Mouse (Mus musculus): Measurements from ENCODE around the gene Wscd2. TPM values are rescaled to one million over a fixed set of nuclear protein-coding genes. Genes with fewer than 3 reads are reported as not detected.

Wscd2 gene
- total and polyA plus RNA-seq, 3 experiments, result not detected

DNA sequence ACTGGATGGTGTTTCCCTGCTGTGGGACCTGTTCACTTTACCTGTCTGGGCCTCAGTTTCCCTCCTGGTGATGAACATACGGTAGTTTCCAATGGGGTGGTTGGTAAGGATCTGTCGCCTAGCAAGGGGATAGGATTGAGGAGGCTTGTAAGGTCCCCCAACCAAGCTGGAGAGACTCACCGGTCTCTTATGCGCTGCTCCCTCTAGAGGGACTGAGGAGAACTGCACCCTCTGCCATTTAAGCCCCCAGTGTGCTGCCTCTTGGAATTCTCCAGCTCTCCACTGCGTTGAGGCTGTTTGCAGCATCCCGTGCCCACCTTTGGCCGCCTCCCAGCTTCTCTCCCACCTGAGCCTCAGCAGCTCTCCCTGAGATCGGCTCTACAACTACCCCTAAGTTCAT is 90.1 kb downstream of the Wscd2 start:
- H3K9ac ChIP-seq (ENCODE audit: control insufficient read depth, low read depth, low read length, poor library complexity, severe bottlenecking), result no peak overlapping the region
- no peaks in the 10 kb centered on the region for H3K4me1 ChIP-seq (ENCODE audit: control insufficient read depth in 1 of 2, insufficient read depth in 2 of 2, low read length in 2 of 2)
- TF ChIP-seq EP300 (IDR thresholded peaks at IDR 0.05; ENCODE audit: low read depth in 1 of 2, low read length in 2 of 2) (no peak), MAFK (IDR thresholded peaks at IDR 0.05; ENCODE audit: borderline replicate concordance, low read depth, low read length) (no peak), ZC3H11A (IDR thresholded peaks at IDR 0.05; ENCODE audit: low read depth, low read length) (no peak), MAZ (IDR thresholded peaks at IDR 0.05; ENCODE audit: low read depth, low read length) (no peak), CTCF (IDR thresholded peaks at IDR 0.05 in 2 of 3, conservative IDR thresholded peaks at IDR 0.05 in 1 of 3; ENCODE audit: control insufficient read depth in 1 of 3, insufficient read depth in 1 of 3, low read depth in 2 of 3, low read length in 3 of 3, poor library complexity in 1 of 3, severe bottlenecking in 1 of 3) (peak; percentile 10 to 40 (median 25); a peak in 4 of 6 replicates), BHLHE40 (IDR thresholded peaks at IDR 0.05; ENCODE audit: borderline replicate concordance, low read depth, low read length) (no peak), POLR2AphosphoS2 (IDR thresholded peaks at IDR 0.05; ENCODE audit: low read length) (no peak), JUND (IDR thresholded peaks at IDR 0.05; ENCODE audit: low read depth, low read length) (no peak)
- H3K79me2 ChIP-seq (ENCODE audit: control insufficient read depth, insufficient read depth, low read length, poor library complexity), result no peaks in the 10 kb centered on the region
- H3K27me3 ChIP-seq (ENCODE audit: control insufficient read depth in 1 of 2, insufficient read depth in 2 of 2, low read length in 2 of 2), result no peaks in the 10 kb centered on the region
- no peak overlapping the region for H3K4me3 ChIP-seq (ENCODE audit: control insufficient read depth in 1 of 2, insufficient read depth in 1 of 2, low read depth in 2 of 2, low read length in 2 of 2)
- H3K36me3 ChIP-seq (ENCODE audit: control insufficient read depth in 1 of 2, insufficient read depth in 2 of 2, low read length in 2 of 2), result no peaks in the 10 kb centered on the region
- no peak overlapping the region for H3K27ac ChIP-seq (ENCODE audit: control insufficient read depth, low read depth, low read length)
- no peaks in the 10 kb centered on the region for H3K9me3 ChIP-seq (replicated peaks; ENCODE audit: insufficient read depth, low read length)
- DNase-seq (ENCODE audit: low read depth, low spot score), result peak; percentile 6

- no peak for DNase-seq (ENCODE audit: low read depth, low spot score)
- H3K9me3 ChIP-seq (replicated peaks; ENCODE audit: insufficient read depth, low read length), result no peaks in the 10 kb centered on the region
- no peak overlapping the region for H3K4me3 ChIP-seq (ENCODE audit: control insufficient read depth in 1 of 2, insufficient read depth in 1 of 2, low read depth in 2 of 2, low read length in 2 of 2)
- H3K4me1 ChIP-seq (ENCODE audit: control insufficient read depth in 1 of 2, insufficient read depth in 2 of 2, low read length in 2 of 2), result no peaks in the 10 kb centered on the region
- H3K27me3 ChIP-seq (ENCODE audit: control insufficient read depth in 1 of 2, insufficient read depth in 2 of 2, low read length in 2 of 2), result no peaks in the 10 kb centered on the region
- no peak for TF ChIP-seq MYB (IDR thresholded peaks at IDR 0.05; ENCODE audit: low read depth, low read length)
- no peak for TF ChIP-seq MAX (IDR thresholded peaks at IDR 0.05; ENCODE audit: low read length)
- TF ChIP-seq GABPA (IDR thresholded peaks at IDR 0.05; ENCODE audit: low read depth, low read length), result no peak
- no peaks in the 10 kb centered on the region for H3K36me3 ChIP-seq (ENCODE audit: control insufficient read depth in 1 of 2, insufficient read depth in 2 of 2, low read length in 2 of 2)
- H3K9ac ChIP-seq (ENCODE audit: control insufficient read depth, low read depth, low read length, poor library complexity, severe bottlenecking), result no peak overlapping the region
- no peaks in the 10 kb centered on the region for H3K79me2 ChIP-seq (ENCODE audit: control insufficient read depth, insufficient read depth, low read length, poor library complexity)
- no peak overlapping the region for H3K27ac ChIP-seq (ENCODE audit: control insufficient read depth, low read depth, low read length)
Measured at GRCm38 (mm10) chr5:113580801-113581200, 90.7 kb downstream of the Wscd2 start.

- Histone ChIP-seq H3K27me3 (ENCODE audit: control insufficient read depth in 1 of 2, insufficient read depth in 2 of 2, low read length in 2 of 2) (no peaks in the 10 kb centered on the region), H3K9ac (ENCODE audit: control insufficient read depth, low read depth, low read length, poor library complexity, severe bottlenecking) (no peak overlapping the region), H3K9me3 (replicated peaks; ENCODE audit: insufficient read depth, low read length) (no peaks in the 10 kb centered on the region)
Measured at GRCm38 (mm10) chr5:113583424-113584162, 93.5 kb downstream of the Wscd2 start.

More at GRCm38 (mm10) chr5:113583424-113584162, 93.5 kb downstream of the Wscd2 start:
- no peak for DNase-seq (ENCODE audit: low read depth, low spot score)
- Histone ChIP-seq H3K4me1 (ENCODE audit: control insufficient read depth in 1 of 2, insufficient read depth in 2 of 2, low read length in 2 of 2) (no peaks in the 10 kb centered on the region), H3K79me2 (ENCODE audit: control insufficient read depth, insufficient read depth, low read length, poor library complexity) (no peaks in the 10 kb centered on the region), H3K27ac (ENCODE audit: control insufficient read depth, low read depth, low read length) (no peak overlapping the region), H3K36me3 (ENCODE audit: control insufficient read depth in 1 of 2, insufficient read depth in 2 of 2, low read length in 2 of 2) (no peaks in the 10 kb centered on the region), H3K4me3 (ENCODE audit: control insufficient read depth in 1 of 2, insufficient read depth in 1 of 2, low read depth in 2 of 2, low read length in 2 of 2) (no peak overlapping the region)
- no peak for TF ChIP-seq ZMIZ1 (IDR thresholded peaks at IDR 0.05; ENCODE audit: low read depth, low read length)
- TF ChIP-seq HCFC1 (IDR thresholded peaks at IDR 0.05; ENCODE audit: low read depth, low read length), result no peak
- no peak for TF ChIP-seq MYC (IDR thresholded peaks at IDR 0.05; ENCODE audit: low read depth, low read length)
- no peak for TF ChIP-seq ZNF384 (IDR thresholded peaks at IDR 0.05; ENCODE audit: low read depth, low read length)
